Mouse (Mus musculus): ENCODE data around the gene Slc25a43.

DNA sequence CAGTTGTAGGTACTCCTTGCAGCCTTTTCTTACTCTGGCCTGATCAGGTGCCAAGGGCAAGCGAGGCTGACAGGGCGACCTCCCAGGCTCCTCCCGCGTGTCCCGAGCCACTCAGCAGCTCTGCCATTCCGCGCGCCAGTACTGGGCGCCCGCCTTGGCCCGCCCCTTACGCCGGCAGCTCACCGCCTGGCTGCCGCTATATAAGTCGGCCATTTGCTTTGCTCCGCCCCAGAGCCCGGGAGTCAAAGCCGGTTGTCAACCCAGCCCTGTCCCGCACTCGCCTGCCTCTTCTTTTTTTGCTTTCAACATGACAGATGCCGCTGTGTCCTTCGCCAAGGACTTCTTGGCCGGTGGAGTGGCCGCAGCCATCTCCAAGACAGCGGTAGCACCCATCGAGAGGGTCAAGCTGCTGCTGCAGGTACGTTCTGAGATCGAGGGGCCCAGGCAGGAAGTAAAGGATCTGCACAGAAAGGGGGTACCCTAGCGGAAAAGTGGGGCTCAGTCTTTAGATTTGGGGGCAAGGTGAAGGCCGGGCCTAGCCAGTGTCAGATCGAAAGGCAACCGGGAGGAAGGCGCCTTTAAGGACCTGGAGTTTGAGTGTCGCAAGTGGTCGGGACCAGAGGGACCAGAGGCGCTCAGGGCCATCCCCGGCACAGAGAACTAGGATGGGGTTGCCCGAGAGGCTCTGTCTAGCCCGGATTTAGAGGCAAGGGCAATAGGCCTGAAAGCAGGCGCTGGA lies 52.1 kb downstream of the Slc25a43 start, which contains the start of gene Slc25a5:
- no peak for TF ChIP-seq HCFC1 (IDR thresholded peaks at IDR 0.05; ENCODE audit: borderline replicate concordance, insufficient read depth, low read length)
- TF ChIP-seq ZNF384 (IDR thresholded peaks at IDR 0.05; ENCODE audit: low read depth, low read length) = no peak
- TF ChIP-seq MAFK (IDR thresholded peaks at IDR 0.05; ENCODE audit: insufficient read depth, low read depth, low read length) = no peak
- TF ChIP-seq ZC3H11A (IDR thresholded peaks at IDR 0.05; ENCODE audit: borderline replicate concordance, low read depth, low read length) = no peak
